Mouse (Mus musculus) liver, embryonic 14.5 days (tissue): ENCODE data around the gene Clcn7.

Experiments used
- CTCF ChIP-seq: IDR thresholded peaks from 2 replicates; pipeline ENCODE4 v1.5.1; 2016; ENCODE audit warnings: antibody characterized with exemption, low read depth, control low read depth
- EP300 ChIP-seq: IDR thresholded peaks from 2 replicates; pipeline ENCODE4 v1.6.1; 2016; ENCODE audit warnings: antibody characterized with exemption, low read depth

DNA sequence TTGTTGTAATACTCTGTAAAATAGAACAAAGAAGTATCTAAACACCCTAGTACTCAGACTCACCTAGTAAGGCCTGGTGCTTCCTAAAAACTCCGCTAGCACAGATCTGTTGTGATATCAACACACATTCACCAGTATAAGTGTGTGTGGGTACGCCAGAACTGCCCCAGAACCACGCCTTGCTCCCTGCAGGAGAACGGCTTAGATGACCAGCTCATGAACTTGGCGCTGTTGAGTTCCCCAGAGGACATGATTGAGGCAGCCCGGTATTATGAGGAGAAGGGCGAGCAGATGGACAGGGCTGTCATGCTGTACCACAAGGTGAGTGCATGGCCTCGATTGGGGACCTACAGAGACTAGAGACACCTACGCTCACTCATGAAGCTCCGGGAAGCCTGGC lies 42.7 kb upstream of the Clcn7 start:
- peak; percentile 55 for TF ChIP-seq CTCF
- TF ChIP-seq EP300: no peak
